Mouse (Mus musculus): Measurements from ENCODE around the gene Hes6. TPM values are rescaled to one million over a fixed set of nuclear protein-coding genes. Genes with fewer than 3 reads are reported as not detected.

Gene Hes6
- polyA plus RNA-seq, 1 experiment = 29.0 TPM

- no peak for DNase-seq (ENCODE audit: low spot score)
These were observed 8.2 kb downstream of the Hes6 start for GRCm38 (mm10) chr1:91405406-91406169.

- no peak for DNase-seq (ENCODE audit: low spot score)
These were observed 8.9 kb downstream of the Hes6 start for GRCm38 (mm10) chr1:91404976-91405375.

GRCm38 (mm10) chr1:91398260-91399062, 15.4 kb downstream of the Hes6 start, which contains the start of gene Ilkap:
TSS of gene Ilkap (minus strand) at chr1:91398815.
- peak; percentile 64 for DNase-seq (ENCODE audit: low spot score)

- no peak for DNase-seq (ENCODE audit: low spot score)
These were observed 15.9 kb downstream of the Hes6 start for GRCm38 (mm10) chr1:91397927-91398259.

- no peak for DNase-seq (ENCODE audit: low spot score)
These were observed 23.5 kb downstream of the Hes6 start for GRCm38 (mm10) chr1:91390369-91390768.

GRCm38 (mm10) chr1:91381091-91381471, 32.8 kb downstream of the Hes6 start:
- DNase-seq (ENCODE audit: low spot score) = no peak

GRCm38 (mm10) chr1:91380453-91381090, 33.3 kb downstream of the Hes6 start:
- DNase-seq (ENCODE audit: low spot score) = peak; percentile 43

- no peak for DNase-seq (ENCODE audit: low spot score)
These were observed 40.4 kb downstream of the Hes6 start for GRCm38 (mm10) chr1:91373414-91373835.

- DNase-seq (ENCODE audit: low spot score) = no peak
These were observed 43.8 kb downstream of the Hes6 start for GRCm38 (mm10) chr1:91370055-91370454.

- DNase-seq (ENCODE audit: low spot score) = no peak
These were observed 44.4 kb downstream of the Hes6 start for GRCm38 (mm10) chr1:91369408-91369807.

GRCm38 (mm10) chr1:91367295-91367694, 46.5 kb downstream of the Hes6 start:
- DNase-seq (ENCODE audit: low spot score) = no peak

GRCm38 (mm10) chr1:91366215-91367108, 47.4 kb downstream of the Hes6 start, which contains the start of gene Erfe:
TSS of gene Erfe (plus strand) at chr1:91366430.
- DNase-seq (ENCODE audit: low spot score) = peak; percentile 70

GRCm38 (mm10) chr1:91365816-91366214, 48.0 kb downstream of the Hes6 start:
- no peak for DNase-seq (ENCODE audit: low spot score)

- DNase-seq (ENCODE audit: low spot score) = no peak
These were observed 48.8 kb downstream of the Hes6 start for GRCm38 (mm10) chr1:91364822-91365644.

GRCm38 (mm10) chr1:91362113-91362512, 51.7 kb downstream of the Hes6 start:
- DNase-seq (ENCODE audit: low spot score) = no peak

Other genes with a start within 250 kb of the Hes6 start
- 5.2 and 6.4 TPM in 2 replicates for gene Ramp1, start 234.2 kb downstream of the Hes6 start, polyA plus RNA-seq (2012; rRNA removed)
- gene Ube2f, start 163.7 kb downstream of the Hes6 start, polyA plus RNA-seq (2012; rRNA removed) = 54.3 and 68.9 TPM in 2 replicates
- 21.1 and 21.8 TPM in 2 replicates for gene Scly, start 115.7 kb downstream of the Hes6 start, polyA plus RNA-seq (2012; rRNA removed)
- 0.03 and 0.04 TPM in 2 replicates for gene Espnl, start 92.0 kb downstream of the Hes6 start, polyA plus RNA-seq (2012; rRNA removed)
- gene Klhl30, start 63.0 kb downstream of the Hes6 start, polyA plus RNA-seq (2012; rRNA removed) = 3.4 and 3.8 TPM in 2 replicates
- 0.08 and 0.18 TPM in 2 replicates for gene Erfe, start 47.6 kb downstream of the Hes6 start, polyA plus RNA-seq (2012; rRNA removed)
- gene Ilkap, start 15.2 kb downstream of the Hes6 start, polyA plus RNA-seq (2012; rRNA removed) = 80.1 and 82.9 TPM in 2 replicates
- gene Per2, start 45.3 kb upstream of the Hes6 start, polyA plus RNA-seq (2012; rRNA removed) = 32.2 and 32.9 TPM in 2 replicates
- gene Traf3ip1, start 80.6 kb upstream of the Hes6 start, polyA plus RNA-seq (2012; rRNA removed) = 11.7 and 12.0 TPM in 2 replicates
- 10.6 and 11.3 TPM in 2 replicates for gene Asb1, start 126.5 kb upstream of the Hes6 start, polyA plus RNA-seq (2012; rRNA removed)